Mouse (Mus musculus) heart, adult 8-10 months (tissue): ENCODE results near the gene Sox4. TPM values are rescaled to one million over a fixed set of nuclear protein-coding genes. Genes with fewer than 3 reads are reported as not detected.

Experiments
- DNase-seq: peaks from one replicate; pipeline ENCODE4 v3.0.0; 2022; ENCODE audit warnings: low spot score
- total RNA-seq, 4 experiments: library from RNA; stranded (reverse); gene quantifications; 2 replicates each; pipeline ENCODE4 v1.2.4; 2022

Sox4 gene
- total RNA-seq, 4 experiments from 2014 or later = 15.2 to 22.1 (median 19.6) TPM

GRCm38 (mm10) chr13:28947740-28948441, 5.6 kb downstream of the Sox4 start:
- DNase-seq = no peak

GRCm38 (mm10) chr13:28946565-28947135, 6.9 kb downstream of the Sox4 start:
- DNase-seq = no peak

GRCm38 (mm10) chr13:28945681-28946080, 7.8 kb downstream of the Sox4 start:
- no peak for DNase-seq

- DNase-seq = no peak
These were observed 10.6 kb downstream of the Sox4 start for GRCm38 (mm10) chr13:28942926-28943325.

- DNase-seq = no peak
These were observed 11.4 kb downstream of the Sox4 start for GRCm38 (mm10) chr13:28941983-28942630.

- peak; percentile 74 for DNase-seq
These were observed 20.1 kb downstream of the Sox4 start for GRCm38 (mm10) chr13:28933375-28933774.

- DNase-seq = no peak
These were observed 21.7 kb downstream of the Sox4 start for GRCm38 (mm10) chr13:28931776-28932175.

GRCm38 (mm10) chr13:28931266-28931665, 22.2 kb downstream of the Sox4 start:
- DNase-seq = peak; percentile 65

- DNase-seq = no peak
These were observed 23.1 kb downstream of the Sox4 start for GRCm38 (mm10) chr13:28930364-28930763.

GRCm38 (mm10) chr13:28929936-28930335, 23.6 kb downstream of the Sox4 start:
- no peak for DNase-seq

- DNase-seq = no peak
These were observed 30.4 kb downstream of the Sox4 start for GRCm38 (mm10) chr13:28923136-28923535.

GRCm38 (mm10) chr13:28917379-28918250, 35.9 kb downstream of the Sox4 start:
- peak; percentile 4 for DNase-seq

GRCm38 (mm10) chr13:28913656-28914055, 39.9 kb downstream of the Sox4 start:
- DNase-seq = no peak

GRCm38 (mm10) chr13:28906981-28907380, 46.5 kb downstream of the Sox4 start:
- no peak for DNase-seq
